8 mouse cellular contexts compared by ENCODE assay signal in genomic region chr2:61493918-61494712, GRCm38 (mm10).
DNase-seq lines count a peak whose midpoint lies in the region; ATAC-seq lines count a peak whose summit lies in the region.

No protein-coding gene starts in this region.

- H3K27ac ChIP-seq in hindbrain, embryonic 12.5 days, result no peak overlapping the region

- no peaks in the 10 kb centered on the region for H3K27me3 ChIP-seq in hindbrain, embryonic 12.5 days

- no peaks in the 10 kb centered on the region for H3K9me3 ChIP-seq in hindbrain, embryonic 12.5 days (replicated peaks)

- H3K4me3 ChIP-seq in hindbrain, embryonic 12.5 days, result no peak overlapping the region

- DNase-seq in R1 (ENCODE audit: low read depth, low spot score), result peak; percentile 77
- peak; percentile 83 for DNase-seq in cerebellum, adult 9-10 months
- DNase-seq in layer of hippocampus, postnatal 36 days, result peak; percentile 66 to 73
- peak; percentile 35 to 81 for DNase-seq in lung, postnatal 4 days
- DNase-seq in right cerebral cortex, adult 18-20 months, result peak; percentile 77
- peak; percentile 45 to 56 for DNase-seq in urinary bladder, adult 18-20 months (ENCODE audit: low spot score in 2 of 2)

- WGBS in hindbrain, embryonic 12.5 days, result 45% methylated on average over 11 of the region's 11 CpGs

- peak overlapping the region; percentile 33; the same call in 1 of the 2 replicates for H3K4me2 ChIP-seq in hindbrain, embryonic 12.5 days (replicated peaks)

- ATAC-seq in frontal cortex, adult (ENCODE audit: low TSS enrichment), result peak; percentile 84
- no peak for ATAC-seq in hindbrain, embryonic 12.5 days (ENCODE audit: low FRiP score)

- H3K9ac ChIP-seq in hindbrain, embryonic 12.5 days, result no peak overlapping the region

- H3K4me1 ChIP-seq in hindbrain, embryonic 12.5 days, result no peaks in the 10 kb centered on the region

- H3K36me3 ChIP-seq in hindbrain, embryonic 12.5 days, result no peaks in the 10 kb centered on the region
